Mouse (Mus musculus): ENCODE measurements at regions not wholly inside any gene's neighbourhood (a gene's known extent, or its start where the extent isn't known, plus 50 kb on each side); places are given as distances from the start of the nearest gene placed in this dataset.
A peak's percentile ranks its signal among the peaks of the same experiment; 100 is the strongest.

DNA sequence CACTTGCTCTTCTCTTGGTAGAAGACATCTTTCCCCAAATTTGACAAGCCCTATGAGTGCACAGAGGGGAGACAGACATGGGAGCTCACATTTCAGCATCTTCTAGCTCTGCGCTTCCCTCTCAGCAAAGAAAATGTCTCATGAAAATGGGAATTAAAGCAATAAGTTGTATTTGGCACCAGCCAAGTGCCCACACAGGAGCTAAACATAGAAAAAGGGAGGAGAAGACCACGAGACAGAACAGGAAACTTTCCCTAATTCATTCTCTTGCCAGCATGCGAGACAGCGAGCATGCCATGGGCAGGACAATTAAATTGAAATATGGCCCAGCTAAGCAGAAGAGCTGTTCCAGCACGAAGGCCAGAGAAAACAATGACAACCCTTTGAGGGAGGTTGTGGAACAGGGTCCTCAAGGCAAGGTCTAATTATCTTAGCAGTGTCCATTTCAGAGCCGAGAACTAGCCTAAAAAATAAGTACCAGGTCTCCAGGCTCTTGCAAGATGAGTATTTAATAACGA lies 444.7 kb downstream of the 1810013L24Rik start:
- no peaks in the 10 kb centered on the region for H3K36me3 ChIP-seq
- no peak overlapping the region for H3K27ac ChIP-seq
- ATAC-seq: no peak
- WGBS: 73% methylated on average over 7 of the region's 7 CpGs
- no peak overlapping the region for H3K4me3 ChIP-seq (replicated peaks)
- peaks cover 5% of the 10 kb centered on the region for H3K4me1 ChIP-seq (replicated peaks)
- no peak overlapping the region for H3K4me2 ChIP-seq (replicated peaks)
- no peak overlapping the region for H3K9ac ChIP-seq (replicated peaks)
- H3K9me3 ChIP-seq: no peaks in the 10 kb centered on the region
- peaks cover 4% of the 10 kb centered on the region; the same call in 1 of the 2 replicates for H3K27me3 ChIP-seq

DNA sequence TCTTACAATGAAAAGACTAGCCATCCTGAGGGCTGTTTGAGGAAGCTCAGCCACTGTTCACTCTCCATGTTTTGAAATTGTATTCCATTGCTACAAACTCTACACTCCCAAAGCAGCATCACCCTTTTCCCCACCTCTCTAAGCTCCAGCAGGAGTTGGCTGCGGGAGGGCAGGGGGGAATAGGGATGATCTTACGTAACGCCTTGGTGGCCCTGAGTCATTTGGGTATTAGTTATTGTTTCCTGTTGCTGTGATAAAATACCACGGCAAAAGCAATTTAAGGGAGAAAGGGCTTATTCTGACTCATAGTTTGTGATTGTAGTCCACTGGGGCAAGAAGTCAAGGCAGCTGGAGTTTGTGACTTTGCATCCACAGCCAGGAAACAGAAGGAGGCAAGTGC lies 445.5 kb downstream of the 1810013L24Rik start:
- Histone ChIP-seq H3K4me2 (replicated peaks) (no peak overlapping the region), H3K9me3 (no peaks in the 10 kb centered on the region), H3K4me1 (replicated peaks) (peaks cover 6% of the 10 kb centered on the region), H3K9ac (replicated peaks) (no peak overlapping the region), H3K36me3 (no peaks in the 10 kb centered on the region), H3K27me3 (peaks cover 4% of the 10 kb centered on the region; the same call in 1 of the 2 replicates), H3K4me3 (replicated peaks) (no peak overlapping the region), H3K27ac (no peak overlapping the region)
- ATAC-seq: no peak
- WGBS: 66% methylated on average over 4 of the region's 4 CpGs

GRCm38 (mm10) chr16:9277064-9277463 lies 447.2 kb downstream of the 1810013L24Rik start:
- no peak overlapping the region for H3K4me2 ChIP-seq (replicated peaks)

DNA sequence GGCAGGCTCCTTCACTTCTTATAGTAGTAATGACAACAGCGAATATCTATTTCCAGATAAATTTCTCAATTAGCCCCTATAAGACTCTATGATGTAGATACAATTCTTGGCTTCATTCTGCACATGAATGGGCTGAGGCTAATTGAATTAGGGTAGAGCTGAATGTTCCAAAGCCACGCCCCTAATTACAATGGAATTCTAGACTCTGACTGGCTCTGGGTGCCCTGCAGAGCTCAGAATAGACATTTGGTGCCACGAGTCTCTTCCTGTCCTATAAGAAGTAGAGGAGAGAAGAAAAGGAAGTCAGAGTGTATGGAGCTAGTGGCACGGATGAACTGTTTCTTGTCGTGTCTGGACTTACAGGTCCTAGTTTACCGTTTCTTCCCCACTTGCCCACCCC lies 449.8 kb downstream of the 1810013L24Rik start:
- H3K9ac ChIP-seq (replicated peaks): no peak overlapping the region
- H3K36me3 ChIP-seq: no peaks in the 10 kb centered on the region
- no peaks in the 10 kb centered on the region for H3K27me3 ChIP-seq
- H3K4me2 ChIP-seq (replicated peaks): no peak overlapping the region
- H3K4me1 ChIP-seq (replicated peaks): peaks cover 18% of the 10 kb centered on the region
- no peaks in the 10 kb centered on the region for H3K9me3 ChIP-seq
- no peak for ATAC-seq
- WGBS: 69% methylated on average over 6 of the region's 6 CpGs
- H3K27ac ChIP-seq: no peak overlapping the region
- no peak overlapping the region for H3K4me3 ChIP-seq (replicated peaks)

More at GRCm38 (mm10) chr16:9277064-9277463, 447.2 kb downstream of the 1810013L24Rik start:
- Histone ChIP-seq H3K27me3 (no peaks in the 10 kb centered on the region; the same call in 1 of the 2 replicates), H3K36me3 (no peaks in the 10 kb centered on the region), H3K27ac (no peak overlapping the region), H3K4me3 (replicated peaks) (no peak overlapping the region), H3K9me3 (no peaks in the 10 kb centered on the region), H3K4me1 (replicated peaks) (peaks cover 18% of the 10 kb centered on the region), H3K9ac (replicated peaks) (no peak overlapping the region)
- WGBS: 88% methylated on average over 1 of the region's 1 CpGs
- no peak for ATAC-seq

DNA sequence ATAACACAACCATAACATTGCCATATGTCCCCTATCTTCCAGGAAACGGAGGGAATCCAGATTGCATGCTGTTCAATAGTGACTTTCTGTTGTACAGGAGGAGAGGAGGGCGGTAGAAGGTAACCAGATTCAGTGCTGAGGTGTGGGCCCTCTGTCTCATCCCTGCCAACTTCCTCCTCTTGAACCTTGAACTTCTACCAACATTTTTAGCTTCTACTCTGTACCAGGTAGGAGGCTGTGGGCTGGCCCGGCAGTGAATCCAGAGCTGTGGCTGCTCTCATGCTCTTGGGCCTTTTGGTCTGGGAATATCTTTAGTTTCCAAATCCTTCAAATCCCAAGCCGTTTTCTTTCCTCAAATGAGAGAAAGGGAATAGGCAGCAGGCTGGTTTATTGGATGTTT lies 450.5 kb downstream of the 1810013L24Rik start:
- no peaks in the 10 kb centered on the region for H3K36me3 ChIP-seq
- peak overlapping the region; percentile 51 for H3K27ac ChIP-seq
- no peak overlapping the region for H3K4me2 ChIP-seq (replicated peaks)
- peak; percentile 57; the same call in 1 of the 2 replicates for ATAC-seq
- H3K9ac ChIP-seq (replicated peaks): no peak overlapping the region
- H3K27me3 ChIP-seq: no peaks in the 10 kb centered on the region
- H3K4me1 ChIP-seq (replicated peaks): peaks cover 18% of the 10 kb centered on the region
- H3K9me3 ChIP-seq: no peaks in the 10 kb centered on the region
- WGBS: 53% methylated on average over 4 of the region's 4 CpGs
- H3K4me3 ChIP-seq (replicated peaks): no peak overlapping the region

DNA sequence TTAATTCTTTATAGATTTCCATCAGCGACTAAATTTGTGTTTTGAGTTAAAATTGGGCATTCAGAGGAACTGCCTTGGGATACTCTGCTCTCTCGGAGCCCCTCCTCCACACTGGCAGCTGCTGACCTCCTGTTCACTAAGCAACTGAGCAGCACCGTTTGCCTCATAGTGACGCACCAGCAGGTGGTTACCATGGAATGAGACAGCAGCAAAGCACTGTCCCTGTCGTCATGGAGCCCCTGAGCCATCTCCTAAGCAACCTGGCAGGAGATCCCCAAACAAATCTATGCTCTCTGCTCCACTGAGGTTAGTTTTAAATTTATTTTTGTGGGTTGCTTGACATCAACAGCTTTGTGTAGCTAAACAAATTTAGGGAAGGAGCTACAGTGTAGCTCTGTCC lies 451.0 kb downstream of the 1810013L24Rik start:
- Histone ChIP-seq H3K36me3 (no peaks in the 10 kb centered on the region), H3K9ac (replicated peaks) (no peak overlapping the region), H3K9me3 (no peaks in the 10 kb centered on the region), H3K27ac (peak overlapping the region; percentile 47; the same call in 1 of the 2 replicates), H3K4me1 (replicated peaks) (peaks cover 18% of the 10 kb centered on the region), H3K4me3 (replicated peaks) (no peak overlapping the region), H3K27me3 (no peaks in the 10 kb centered on the region), H3K4me2 (replicated peaks) (peak overlapping the region; percentile 11)
- WGBS: 3% methylated on average over 5 of the region's 5 CpGs
- peak; percentile 96 for ATAC-seq

DNA sequence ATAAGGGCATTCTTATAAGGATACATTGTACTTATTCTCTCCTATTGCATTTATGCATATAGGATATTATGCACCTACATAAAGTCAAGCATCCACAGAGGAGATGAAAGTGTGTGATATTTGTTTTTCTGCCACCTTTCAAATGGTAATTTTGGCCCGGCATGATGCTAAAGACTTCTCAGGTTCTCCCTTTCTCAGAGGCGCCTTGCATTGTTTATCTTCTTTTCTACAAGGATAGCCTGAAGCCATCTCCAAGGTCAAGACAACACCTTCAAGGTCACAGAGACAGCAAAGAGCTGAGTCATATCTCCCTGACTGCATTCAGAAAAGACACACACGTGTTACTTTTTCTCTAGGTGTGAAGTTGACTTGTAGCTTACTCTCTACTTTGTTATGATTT lies 454.5 kb downstream of the 1810013L24Rik start:
- no peak for ATAC-seq
- Histone ChIP-seq H3K9me3 (no peaks in the 10 kb centered on the region), H3K36me3 (no peaks in the 10 kb centered on the region), H3K4me1 (replicated peaks) (peaks cover 18% of the 10 kb centered on the region), H3K4me2 (replicated peaks) (no peak overlapping the region), H3K27me3 (no peaks in the 10 kb centered on the region), H3K4me3 (replicated peaks) (no peak overlapping the region), H3K9ac (replicated peaks) (no peak overlapping the region), H3K27ac (no peak overlapping the region)
- 42% methylated on average over 3 of the region's 3 CpGs for WGBS

- Histone ChIP-seq H3K27me3 (no peaks in the 10 kb centered on the region), H3K36me3 (no peaks in the 10 kb centered on the region), H3K27ac (no peak overlapping the region), H3K4me1 (replicated peaks) (peaks cover 8% of the 10 kb centered on the region), H3K9me3 (no peaks in the 10 kb centered on the region), H3K9ac (replicated peaks) (no peak overlapping the region), H3K4me3 (replicated peaks) (no peak overlapping the region), H3K4me2 (replicated peaks) (no peak overlapping the region)
- ATAC-seq: no peak
- WGBS: 94% methylated on average over 1 of the region's 1 CpGs
Measured at GRCm38 (mm10) chr16:9285921-9286320, 456.0 kb downstream of the 1810013L24Rik start.

- WGBS: 85% methylated on average over 6 of the region's 6 CpGs
- no peaks in the 10 kb centered on the region for H3K36me3 ChIP-seq
- H3K27me3 ChIP-seq: no peaks in the 10 kb centered on the region
- H3K9ac ChIP-seq (replicated peaks): no peak overlapping the region
- no peak overlapping the region for H3K4me3 ChIP-seq (replicated peaks)
- H3K4me2 ChIP-seq (replicated peaks): no peak overlapping the region
- ATAC-seq: no peak
- peaks cover 4% of the 10 kb centered on the region; the same call in 1 of the 2 replicates for H3K4me1 ChIP-seq (replicated peaks)
- no peaks in the 10 kb centered on the region for H3K9me3 ChIP-seq
- no peak overlapping the region for H3K27ac ChIP-seq
Measured at GRCm38 (mm10) chr16:9287557-9287956, 457.7 kb downstream of the 1810013L24Rik start.

- ATAC-seq: no peak
- H3K4me2 ChIP-seq (replicated peaks): no peak overlapping the region
- no peaks in the 10 kb centered on the region for H3K36me3 ChIP-seq
- no peak overlapping the region for H3K27ac ChIP-seq
- H3K27me3 ChIP-seq: no peaks in the 10 kb centered on the region
- 67% methylated on average over 4 of the region's 4 CpGs for WGBS
- H3K4me1 ChIP-seq (replicated peaks): peaks cover 4% of the 10 kb centered on the region; the same call in 1 of the 2 replicates
- H3K9ac ChIP-seq (replicated peaks): no peak overlapping the region
- no peak overlapping the region for H3K4me3 ChIP-seq (replicated peaks)
- H3K9me3 ChIP-seq: no peaks in the 10 kb centered on the region
Measured at GRCm38 (mm10) chr16:9291356-9292020, 461.6 kb downstream of the 1810013L24Rik start.

GRCm38 (mm10) chr16:9303134-9303533 lies 473.2 kb downstream of the 1810013L24Rik start:
- no peak for ATAC-seq
- Histone ChIP-seq H3K4me3 (replicated peaks) (no peak overlapping the region), H3K27ac (no peak overlapping the region), H3K36me3 (no peaks in the 10 kb centered on the region), H3K9me3 (no peaks in the 10 kb centered on the region), H3K9ac (replicated peaks) (no peak overlapping the region), H3K27me3 (no peaks in the 10 kb centered on the region), H3K4me1 (replicated peaks) (no peaks in the 10 kb centered on the region), H3K4me2 (replicated peaks) (no peak overlapping the region)
- 87% methylated on average over 4 of the region's 4 CpGs for WGBS

GRCm38 (mm10) chr16:9304079-9304478 lies 474.2 kb downstream of the 1810013L24Rik start:
- Histone ChIP-seq H3K4me1 (replicated peaks) (no peaks in the 10 kb centered on the region), H3K36me3 (no peaks in the 10 kb centered on the region), H3K27ac (no peak overlapping the region), H3K4me2 (replicated peaks) (no peak overlapping the region), H3K9ac (replicated peaks) (no peak overlapping the region), H3K27me3 (no peaks in the 10 kb centered on the region), H3K9me3 (no peaks in the 10 kb centered on the region), H3K4me3 (replicated peaks) (no peak overlapping the region)
- 91% methylated on average over 1 of the region's 1 CpGs for WGBS
- no peak for ATAC-seq

DNA sequence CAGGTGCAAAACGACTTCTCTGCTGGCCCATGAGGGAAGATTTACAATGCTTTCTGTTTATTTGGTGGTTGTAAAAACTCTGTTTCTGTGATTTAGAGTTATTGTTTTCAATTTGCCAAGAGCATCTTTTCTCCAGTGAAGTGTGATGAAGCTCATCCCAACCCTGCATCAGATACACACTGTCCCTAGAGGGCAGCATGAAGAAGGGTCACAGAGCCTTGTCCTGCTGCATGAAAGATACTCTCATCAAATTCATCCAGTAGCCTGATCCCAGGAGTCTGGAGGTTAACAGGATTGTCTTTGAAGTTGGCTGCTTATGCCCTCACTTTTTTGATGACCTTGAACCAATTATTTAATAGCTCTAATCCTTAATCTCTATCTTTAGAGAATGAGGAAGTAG lies 480.8 kb downstream of the 1810013L24Rik start:
- 31% methylated on average over 1 of the region's 1 CpGs for WGBS
- no peak for ATAC-seq
- Histone ChIP-seq H3K9ac (replicated peaks) (no peak overlapping the region), H3K4me3 (replicated peaks) (no peak overlapping the region), H3K27ac (no peak overlapping the region), H3K36me3 (no peaks in the 10 kb centered on the region), H3K4me2 (replicated peaks) (no peak overlapping the region), H3K4me1 (replicated peaks) (no peaks in the 10 kb centered on the region), H3K9me3 (no peaks in the 10 kb centered on the region), H3K27me3 (no peaks in the 10 kb centered on the region)
